Mouse (Mus musculus) G1E-ER4 (cell line): Measurements from ENCODE around the gene Dpp9. TPM values are rescaled to one million over a fixed set of nuclear protein-coding genes. Genes with fewer than 3 reads are reported as not detected.

Source experiments
- GATA1 ChIP-seq: IDR thresholded peaks from one replicate; pipeline ENCODE4 v1.8.0; 2012; ENCODE audit warnings: low read length, inconsistent platforms
- polyA plus RNA-seq: library from polyadenylated mRNA; stranded (reverse); fragments of >175 nt; gene quantifications from 2 replicates; pipeline ENCODE4 v1.2.3, GENCODE M21; 2012

Dpp9 gene
- polyA plus RNA-seq, 1 experiment = 54.7 TPM

GRCm38 (mm10) chr17:56202476-56202875 lies 16.2 kb downstream of the Dpp9 start:
- no peak for TF ChIP-seq GATA1

- TF ChIP-seq GATA1 = no peak
Observed at GRCm38 (mm10) chr17:56201642-56202041, 17.1 kb downstream of the Dpp9 start.

- no peak for TF ChIP-seq GATA1
Observed at GRCm38 (mm10) chr17:56200586-56200985, 18.1 kb downstream of the Dpp9 start.

DNA sequence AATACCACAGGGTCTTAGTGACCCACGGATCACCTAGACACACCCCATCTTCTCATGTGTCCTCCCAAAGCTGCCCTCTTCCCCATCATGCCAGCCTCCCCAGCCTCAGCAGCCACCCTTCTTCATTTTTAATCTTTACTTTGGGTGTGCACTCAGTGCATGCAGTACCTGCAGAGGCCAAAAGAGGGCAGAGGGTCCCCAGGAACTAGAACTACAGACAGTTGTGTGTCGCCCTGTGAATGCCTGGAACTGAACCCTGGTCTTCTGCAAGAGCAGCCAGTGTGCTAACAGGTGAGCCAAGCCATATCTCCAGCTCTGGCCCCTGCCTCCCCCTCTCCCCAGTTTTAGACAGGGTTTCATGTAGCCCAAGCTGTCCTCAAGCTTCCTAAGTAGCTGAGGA lies 21.8 kb downstream of the Dpp9 start:
- TF ChIP-seq GATA1 = no peak

DNA sequence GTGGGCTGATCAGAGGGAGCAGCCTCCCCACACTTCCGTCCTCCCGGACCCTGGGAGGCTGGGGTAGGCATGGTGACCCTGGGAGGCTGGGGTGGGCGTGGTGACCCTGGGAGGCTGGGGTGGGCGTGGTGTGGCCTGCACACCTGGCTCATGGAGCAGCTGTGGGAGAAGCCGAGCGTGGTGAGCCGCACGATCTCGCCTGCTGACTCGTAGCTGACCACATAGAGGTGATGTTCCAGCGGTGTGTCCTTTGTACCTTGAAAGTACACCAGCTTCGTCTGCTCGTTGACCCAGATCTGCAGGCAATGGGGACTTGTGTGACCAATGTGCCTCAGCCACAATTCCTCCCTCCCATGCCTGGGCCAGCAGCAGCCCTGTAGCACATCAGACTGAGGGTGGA lies 23.9 kb downstream of the Dpp9 start:
- TF ChIP-seq GATA1 = no peak

- TF ChIP-seq GATA1 = no peak
Observed at GRCm38 (mm10) chr17:56194357-56194756, 24.3 kb downstream of the Dpp9 start.

- no peak for TF ChIP-seq GATA1
Observed at GRCm38 (mm10) chr17:56191266-56191665, 27.4 kb downstream of the Dpp9 start.

- TF ChIP-seq GATA1 = no peak
Observed at GRCm38 (mm10) chr17:56185281-56186141, 33.2 kb downstream of the Dpp9 start.

- no peak for TF ChIP-seq GATA1
Observed at GRCm38 (mm10) chr17:56183658-56184103, 35.0 kb downstream of the Dpp9 start, which contains the start of gene Mydgf. Gene Mydgf (minus strand): TSS chr17:56183920.

- TF ChIP-seq GATA1 = no peak
Observed at GRCm38 (mm10) chr17:56182975-56183657, 35.6 kb downstream of the Dpp9 start.

DNA sequence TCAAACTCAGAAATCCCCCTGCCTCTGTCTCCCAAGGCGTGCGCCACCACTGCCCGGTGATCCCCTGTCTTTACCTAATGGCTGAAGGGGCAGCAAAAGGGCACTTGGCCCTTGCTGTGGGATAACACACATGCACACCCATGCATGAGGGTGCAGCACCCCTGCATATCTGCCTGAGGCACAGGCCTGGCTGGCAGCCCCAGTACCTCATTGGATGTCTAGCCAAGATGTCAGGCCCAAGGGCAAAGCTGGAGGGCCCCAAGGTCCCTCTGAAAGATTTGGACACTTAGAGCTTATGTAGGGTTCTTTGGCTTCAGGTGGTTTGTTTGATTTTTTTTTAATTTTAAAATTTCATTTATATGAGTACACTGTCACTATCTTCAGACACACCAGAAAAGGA lies 43.3 kb downstream of the Dpp9 start:
- no peak for TF ChIP-seq GATA1

DNA sequence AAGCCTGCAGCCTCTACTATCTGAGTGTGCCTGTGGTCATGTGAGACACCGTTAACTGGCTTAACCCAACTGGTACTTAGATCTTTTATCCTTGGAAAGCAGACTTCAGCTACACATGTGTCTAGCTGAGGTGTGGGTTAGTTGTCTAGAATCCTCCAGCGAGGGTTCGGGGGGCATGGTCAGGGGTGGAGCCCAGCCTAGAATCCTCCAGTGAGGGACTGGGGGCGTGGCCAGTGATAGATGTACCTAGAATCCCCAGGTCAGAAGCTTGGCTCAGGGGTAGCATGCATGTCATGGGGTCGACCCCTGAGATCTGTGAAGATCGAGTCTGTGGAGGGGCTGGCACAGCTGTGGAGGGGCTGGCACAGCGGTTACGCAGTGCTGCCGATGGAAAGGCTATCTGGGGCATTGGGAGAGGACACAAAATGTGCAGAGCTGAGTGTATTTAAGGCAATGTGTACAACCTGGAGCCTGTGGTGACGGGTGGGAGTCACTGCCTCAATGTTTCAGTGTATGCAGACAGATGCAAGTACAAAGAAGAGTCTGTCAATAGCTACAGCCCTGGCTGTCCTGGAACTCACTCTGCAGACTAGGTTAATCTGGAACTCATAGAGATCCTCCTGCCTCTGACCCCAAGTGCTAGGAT lies 45.2 kb downstream of the Dpp9 start:
- TF ChIP-seq GATA1 = no peak

- TF ChIP-seq GATA1 = no peak
Observed at GRCm38 (mm10) chr17:56171881-56172280, 46.8 kb downstream of the Dpp9 start.

- no peak for TF ChIP-seq GATA1
Observed at GRCm38 (mm10) chr17:56171456-56171855, 47.2 kb downstream of the Dpp9 start.

- TF ChIP-seq GATA1 = no peak
Observed at GRCm38 (mm10) chr17:56170636-56171035, 48.1 kb downstream of the Dpp9 start.

DNA sequence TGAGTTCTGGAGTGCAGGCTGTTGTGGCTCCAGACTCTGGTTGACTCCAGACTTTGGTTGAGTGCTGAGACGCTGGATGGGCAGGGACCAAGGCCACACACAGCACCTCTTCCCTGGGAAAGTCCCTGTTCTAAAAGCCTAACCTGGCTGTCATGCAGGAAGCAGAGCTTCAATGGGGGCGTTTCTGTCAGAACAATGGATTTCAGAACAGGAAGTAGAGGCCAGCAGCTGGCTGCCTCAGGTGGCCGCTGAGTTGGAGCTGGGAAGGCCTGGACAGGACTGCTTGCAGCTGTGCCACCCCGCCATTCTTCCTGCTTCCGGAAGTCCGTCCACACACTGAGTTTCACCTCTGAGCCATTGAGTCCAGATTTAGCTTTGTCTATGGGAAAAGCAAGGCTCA lies 48.9 kb downstream of the Dpp9 start:
- no peak for TF ChIP-seq GATA1

- no peak for TF ChIP-seq GATA1
Observed at GRCm38 (mm10) chr17:56165671-56166070, 53.0 kb downstream of the Dpp9 start.
